Mouse (Mus musculus): ENCODE measurements around the gene Lztfl1. TPM values are rescaled to one million over a fixed set of nuclear protein-coding genes. Genes with fewer than 3 reads are reported as not detected.
"Not testable (repeated sequence)": the region's sequence is repeated elsewhere in the genome, so short reads cannot be mapped to it uniquely, and the experiment has no call there.

Gene Lztfl1
- polyA plus RNA-seq, 1 experiment from 2014 or later: 47.0 TPM

- Histone ChIP-seq H3K4me1 (ENCODE audit: control insufficient read depth, insufficient read depth, low read length) (no peaks in the 10 kb centered on the region), H3K36me3 (ENCODE audit: control insufficient read depth, insufficient read depth, low read length) (no peaks in the 10 kb centered on the region), H3K4me3 (ENCODE audit: low read depth, low read length) (no peak overlapping the region), H3K9ac (ENCODE audit: low read length) (no peak overlapping the region), H3K9me3 (ENCODE audit: control insufficient read depth, low read length) (no peaks in the 10 kb centered on the region), H3K27ac (replicated peaks; ENCODE audit: low read depth, low read length) (no peak overlapping the region), H3K4me2 (ENCODE audit: low read depth, severe bottlenecking) (no peak overlapping the region), H3K27me3 (ENCODE audit: control insufficient read depth, insufficient read depth, low read length) (no peaks in the 10 kb centered on the region)
- WGBS: 61% methylated on average over 5 of the region's 5 CpGs
- DNase-seq (ENCODE audit: low spot score) (peak; percentile 55), ATAC-seq (ENCODE audit: insufficient number of reproducible peaks, low FRiP score, low TSS enrichment, low read depth) (no peak)
These were observed 51.9 kb downstream of the Lztfl1 start for GRCm38 (mm10) chr9:123665645-123666044.

- not testable (repeated sequence) for H3K4me3 ChIP-seq (ENCODE audit: low read depth, low read length)
These were observed 57.4 kb downstream of the Lztfl1 start for GRCm38 (mm10) chr9:123659986-123660676.

DNA sequence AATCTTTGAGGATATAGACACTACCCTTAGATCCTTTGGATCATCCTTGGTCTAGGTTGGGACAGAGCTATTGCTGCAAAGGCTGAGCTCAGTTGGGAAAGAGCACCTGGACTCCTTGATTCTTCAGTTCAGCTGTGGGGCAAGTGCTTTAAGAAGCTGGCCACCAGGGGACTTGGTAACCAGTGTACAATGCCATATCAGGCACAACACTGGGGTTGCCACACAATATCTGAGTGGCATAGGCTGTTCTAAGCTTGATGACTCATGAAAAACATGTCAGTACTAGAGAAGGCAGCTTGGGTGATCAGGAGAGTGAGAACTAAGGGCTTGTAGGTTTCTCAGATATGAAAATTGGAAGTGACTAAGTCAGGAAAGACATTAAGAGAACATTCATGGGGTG, 58.5 kb downstream of the Lztfl1 start:
- Histone ChIP-seq H3K9me3 (ENCODE audit: control insufficient read depth, low read length) (no peaks in the 10 kb centered on the region), H3K4me3 (ENCODE audit: low read depth, low read length) (no peak overlapping the region), H3K9ac (ENCODE audit: low read length) (no peak overlapping the region), H3K36me3 (ENCODE audit: control insufficient read depth, insufficient read depth, low read length) (no peaks in the 10 kb centered on the region), H3K4me2 (ENCODE audit: low read depth, severe bottlenecking) (no peak overlapping the region), H3K27me3 (ENCODE audit: control insufficient read depth, insufficient read depth, low read length) (no peaks in the 10 kb centered on the region), H3K27ac (replicated peaks; ENCODE audit: low read depth, low read length) (no peak overlapping the region), H3K4me1 (ENCODE audit: control insufficient read depth, insufficient read depth, low read length) (no peaks in the 10 kb centered on the region)
- no peak for ATAC-seq (ENCODE audit: insufficient number of reproducible peaks, low FRiP score, low TSS enrichment, low read depth)
- no peak for DNase-seq (ENCODE audit: low spot score)

More at GRCm38 (mm10) chr9:123659986-123660676, 57.4 kb downstream of the Lztfl1 start:
- not testable (repeated sequence) for H3K36me3 ChIP-seq (ENCODE audit: control insufficient read depth, insufficient read depth, low read length); DNase-seq (ENCODE audit: low spot score); ATAC-seq (ENCODE audit: insufficient number of reproducible peaks, low FRiP score, low TSS enrichment, low read depth); H3K4me2 ChIP-seq (ENCODE audit: low read depth, severe bottlenecking); H3K27me3 ChIP-seq (ENCODE audit: control insufficient read depth, insufficient read depth, low read length); H3K27ac ChIP-seq (replicated peaks; ENCODE audit: low read depth, low read length); H3K9ac ChIP-seq (ENCODE audit: low read length); H3K9me3 ChIP-seq (ENCODE audit: control insufficient read depth, low read length); H3K4me1 ChIP-seq (ENCODE audit: control insufficient read depth, insufficient read depth, low read length)
- WGBS: 87% methylated on average over 17 of the region's 18 CpGs

DNA sequence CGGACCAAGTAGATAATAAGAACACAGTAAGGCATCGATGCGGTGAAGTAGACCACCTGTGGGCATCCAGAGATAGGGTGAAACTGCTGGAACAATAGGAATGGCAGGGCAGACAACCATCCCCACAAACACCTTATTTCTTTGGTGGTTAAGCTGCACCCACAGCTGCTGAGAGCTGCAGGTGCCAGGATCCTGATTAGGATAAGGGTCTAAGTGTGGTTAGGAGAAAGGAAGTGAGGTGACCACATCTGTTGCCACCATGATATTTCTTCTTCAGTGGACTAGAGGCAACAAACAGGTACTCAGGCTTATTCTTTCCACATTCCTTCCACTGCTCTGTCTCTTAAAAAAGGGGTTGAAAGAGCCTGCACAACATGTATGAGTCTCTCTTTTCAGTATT, 60.0 kb downstream of the Lztfl1 start:
- Histone ChIP-seq H3K27ac (replicated peaks; ENCODE audit: low read depth, low read length) (no peak overlapping the region), H3K4me1 (ENCODE audit: control insufficient read depth, insufficient read depth, low read length) (no peaks in the 10 kb centered on the region), H3K9me3 (ENCODE audit: control insufficient read depth, low read length) (no peaks in the 10 kb centered on the region), H3K4me2 (ENCODE audit: low read depth, severe bottlenecking) (no peak overlapping the region), H3K9ac (ENCODE audit: low read length) (no peak overlapping the region), H3K27me3 (ENCODE audit: control insufficient read depth, insufficient read depth, low read length) (no peaks in the 10 kb centered on the region), H3K4me3 (ENCODE audit: low read depth, low read length) (no peak overlapping the region), H3K36me3 (ENCODE audit: control insufficient read depth, insufficient read depth, low read length) (no peaks in the 10 kb centered on the region)
- DNase-seq (ENCODE audit: low spot score) (no peak), ATAC-seq (ENCODE audit: insufficient number of reproducible peaks, low FRiP score, low TSS enrichment, low read depth) (no peak)
- 71% methylated on average over 3 of the region's 3 CpGs for WGBS

- no peaks in the 10 kb centered on the region for H3K9me3 ChIP-seq (ENCODE audit: control insufficient read depth, low read length)
- no peak overlapping the region for H3K4me2 ChIP-seq (ENCODE audit: low read depth, severe bottlenecking)
- H3K4me3 ChIP-seq (ENCODE audit: low read depth, low read length): no peak overlapping the region
- H3K36me3 ChIP-seq (ENCODE audit: control insufficient read depth, insufficient read depth, low read length): no peaks in the 10 kb centered on the region
- no peaks in the 10 kb centered on the region for H3K4me1 ChIP-seq (ENCODE audit: control insufficient read depth, insufficient read depth, low read length)
- H3K27me3 ChIP-seq (ENCODE audit: control insufficient read depth, insufficient read depth, low read length): no peaks in the 10 kb centered on the region
- WGBS: 36% methylated on average over 4 of the region's 4 CpGs
- H3K27ac ChIP-seq (replicated peaks; ENCODE audit: low read depth, low read length): no peak overlapping the region
- no peak overlapping the region for H3K9ac ChIP-seq (ENCODE audit: low read length)
- ATAC-seq (ENCODE audit: insufficient number of reproducible peaks, low FRiP score, low TSS enrichment, low read depth): no peak
- DNase-seq (ENCODE audit: low spot score): peak; percentile 24
These were observed 66.1 kb downstream of the Lztfl1 start for GRCm38 (mm10) chr9:123651369-123651768.

DNA sequence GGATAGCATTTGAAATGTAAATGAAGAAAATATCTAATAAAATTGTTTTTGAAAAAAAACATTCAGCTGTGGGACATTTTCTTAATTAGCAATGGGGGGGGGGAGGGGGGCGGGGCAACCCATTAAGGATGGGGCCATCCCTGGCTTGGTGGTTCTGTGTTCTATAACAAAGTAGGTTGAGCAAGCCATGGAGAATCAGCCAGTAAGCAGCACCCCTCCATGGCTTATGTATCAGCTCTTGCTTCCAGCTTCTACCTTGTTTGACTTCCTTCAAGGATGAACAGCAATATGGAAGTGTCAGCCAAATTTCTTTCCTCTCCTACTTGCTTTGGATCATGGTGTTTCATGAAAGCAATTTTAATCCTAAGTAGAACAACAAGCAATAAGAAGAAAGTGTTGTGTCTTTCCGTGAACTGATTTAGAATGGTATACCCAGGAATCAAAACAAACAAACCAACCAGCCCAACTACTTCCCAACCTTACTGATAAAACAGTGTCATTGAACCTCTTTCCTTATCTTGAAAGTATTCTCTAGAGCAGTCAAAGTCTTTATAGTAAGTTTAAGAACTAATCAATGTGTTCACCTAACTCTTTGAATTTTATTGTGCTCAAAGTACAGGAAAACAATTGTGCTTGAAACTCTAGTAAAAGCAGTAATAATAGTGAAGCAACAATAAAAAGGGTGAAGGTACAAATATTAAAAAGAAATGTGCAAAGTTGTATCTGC, 67.5 kb downstream of the Lztfl1 start:
- Histone ChIP-seq H3K27ac (replicated peaks; ENCODE audit: low read depth, low read length) (no peak overlapping the region), H3K4me1 (ENCODE audit: control insufficient read depth, insufficient read depth, low read length) (no peaks in the 10 kb centered on the region), H3K9me3 (ENCODE audit: control insufficient read depth, low read length) (no peaks in the 10 kb centered on the region), H3K9ac (ENCODE audit: low read length) (no peak overlapping the region), H3K4me3 (ENCODE audit: low read depth, low read length) (no peak overlapping the region), H3K36me3 (ENCODE audit: control insufficient read depth, insufficient read depth, low read length) (no peaks in the 10 kb centered on the region), H3K4me2 (ENCODE audit: low read depth, severe bottlenecking) (no peak overlapping the region), H3K27me3 (ENCODE audit: control insufficient read depth, insufficient read depth, low read length) (no peaks in the 10 kb centered on the region)
- 89% methylated on average over 2 of the region's 2 CpGs for WGBS
- ATAC-seq (ENCODE audit: insufficient number of reproducible peaks, low FRiP score, low TSS enrichment, low read depth) (no peak), DNase-seq (ENCODE audit: low spot score) (no peak)

Other genes starting within 250 kb of the Lztfl1 start
- gene Limd1, start 239.0 kb downstream of the Lztfl1 start, polyA plus RNA-seq (2014; fragmentation: Nextera tagmentation; extraction: Ambion mirVana): 51.1 and 54.0 TPM in 2 replicates
- 48.9 and 51.1 TPM in 2 replicates for gene Sacm1l, start 187.9 kb downstream of the Lztfl1 start, polyA plus RNA-seq (2014; fragmentation: Nextera tagmentation; extraction: Ambion mirVana)
- gene Slc6a20b, start 85.1 kb downstream of the Lztfl1 start, polyA plus RNA-seq (2014; fragmentation: Nextera tagmentation; extraction: Ambion mirVana): 0.11 and 0.27 TPM in 2 replicates
- gene Ccr9, start 39.3 kb downstream of the Lztfl1 start, polyA plus RNA-seq (2014; fragmentation: Nextera tagmentation; extraction: Ambion mirVana): 0.03 and 0.10 TPM in 2 replicates
- gene Slc6a20a, start 38.8 kb downstream of the Lztfl1 start, polyA plus RNA-seq (2014; fragmentation: Nextera tagmentation; extraction: Ambion mirVana): not detected in 2 replicates
- gene Cxcr6, start 88.8 kb upstream of the Lztfl1 start, polyA plus RNA-seq (2014; fragmentation: Nextera tagmentation; extraction: Ambion mirVana): 0.23 and 0.33 TPM in 2 replicates
- gene Fyco1, start 134.2 kb upstream of the Lztfl1 start, polyA plus RNA-seq (2014; fragmentation: Nextera tagmentation; extraction: Ambion mirVana): 7.3 and 12.1 TPM in 2 replicates
- 0.04 TPM in 1 of 2 replicates, not detected in the other for gene Xcr1, start 144.3 kb upstream of the Lztfl1 start, polyA plus RNA-seq (2014; fragmentation: Nextera tagmentation; extraction: Ambion mirVana)

Measured in limb, embryonic 11.5 days (tissue).